Mouse (Mus musculus) liver, adult 2 months (tissue): ENCODE measurements around the gene Dact3.

Experiments used
- CTCF ChIP-seq: fragments of 200-500 bp; IDR thresholded peaks from 2 replicates; pipeline ENCODE4 v1.5.1; 2011; ENCODE audit warnings: low read depth, low read length, control low read depth
- POLR2A ChIP-seq: fragments of 200-500 bp; IDR thresholded peaks from 2 replicates; pipeline ENCODE4 v1.6.1; 2011; ENCODE audit warnings: low read length, control low read depth; ENCODE audit not compliant: insufficient read depth; ENCODE audit errors: extremely low read depth

DNA sequence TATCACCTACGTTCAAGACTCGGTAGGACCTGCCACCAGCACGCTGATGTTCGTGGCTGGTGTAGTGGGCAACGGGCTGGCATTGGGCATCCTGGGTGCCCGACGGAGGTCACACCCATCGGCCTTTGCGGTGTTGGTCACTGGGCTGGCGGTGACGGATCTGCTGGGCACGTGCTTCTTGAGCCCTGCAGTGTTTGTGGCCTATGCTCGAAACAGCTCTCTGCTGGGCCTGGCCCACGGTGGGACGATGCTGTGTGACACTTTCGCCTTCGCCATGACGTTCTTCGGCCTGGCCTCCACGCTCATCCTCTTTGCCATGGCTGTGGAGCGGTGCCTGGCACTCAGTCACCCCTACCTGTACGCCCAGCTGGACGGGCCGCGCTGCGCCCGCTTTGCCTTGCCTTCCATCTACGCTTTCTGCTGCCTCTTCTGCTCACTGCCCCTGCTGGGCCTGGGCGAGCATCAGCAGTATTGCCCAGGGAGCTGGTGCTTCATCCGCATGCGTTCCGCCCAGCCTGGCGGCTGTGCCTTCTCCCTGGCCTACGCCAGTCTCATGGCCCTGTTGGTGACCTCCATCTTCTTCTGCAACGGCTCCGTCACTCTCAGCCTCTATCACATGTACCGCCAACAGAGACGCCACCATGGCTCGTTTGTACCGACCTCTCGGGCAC lies 31.9 kb downstream of the Dact3 start:
- no peak for TF ChIP-seq POLR2A
- no peak for TF ChIP-seq CTCF
